Mouse (Mus musculus) limb, embryonic 10.5 days (tissue): ENCODE measurements around the gene Nop16. TPM values are rescaled to one million over a fixed set of nuclear protein-coding genes. Genes with fewer than 3 reads are reported as not detected.
"Not testable (repeated sequence)": the region's sequence is repeated elsewhere in the genome, so short reads cannot be mapped to it uniquely, and the experiment has no call there.

ENCODE experiments used
- DNase-seq: peaks from one replicate; pipeline ENCODE4 v3.0.0-alpha.2; 2017; ENCODE audit warnings: low spot score
- H3K27ac ChIP-seq: fragments of 300-500 bp; sonication (generic); 2 replicates; pipeline ENCODE4 v1.5.1; 2016; ENCODE audit warnings: mild to moderate bottlenecking
- H3K27me3 ChIP-seq: fragments of 300-500 bp; sonication (generic); 2 replicates; pipeline ENCODE4 v1.6.1; 2016; ENCODE audit warnings: low read depth, mild to moderate bottlenecking; ENCODE audit not compliant: poor library complexity, severe bottlenecking
- H3K36me3 ChIP-seq: fragments of 300-500 bp; sonication (generic); 2 replicates; pipeline ENCODE4 v1.6.1; 2016; ENCODE audit warnings: mild to moderate bottlenecking, moderate library complexity
- H3K4me1 ChIP-seq: fragments of 300-500 bp; sonication (generic); 2 replicates; pipeline ENCODE4 v1.6.1; 2016
- H3K4me3 ChIP-seq: fragments of 300-500 bp; sonication (generic); 2 replicates; pipeline ENCODE4 v1.5.1; 2016; ENCODE audit warnings: mild to moderate bottlenecking, moderate library complexity
- H3K9me3 ChIP-seq: fragments of 300-500 bp; sonication (generic); replicated peaks from 2 replicates; pipeline ENCODE4 v1.6.1; 2016; ENCODE audit warnings: mild to moderate bottlenecking
- WGBS: fragments of 180-500 bp; shearing (Covaris S2); methylation state at CpG from one replicate; pipeline ENCODE4 v1.1.7; 2016; 5-methylcytosine and 5-hydroxymethylcytosine counted together
- polyA plus RNA-seq: library from polyadenylated mRNA; unstranded; fragments of >200 nt; fragmentation: Nextera tagmentation; extraction: Ambion mirVana; gene quantifications from 2 replicates; pipeline ENCODE4 v1.2.1, GENCODE M21; 2016

Nop16 gene
- polyA plus RNA-seq: 112 and 143 TPM in 2 replicates

GRCm38 (mm10) chr13:54589996-54590951 lies at the start of gene Nop16, which contains the start of gene Higd2a:
TSS of gene Nop16 (minus strand) at chr13:54590090.
TSS of gene Higd2a (plus strand) at chr13:54590207.
- no peaks in the 10 kb centered on the region for H3K9me3 ChIP-seq
- under 1% methylated on average over 51 of the region's 51 CpGs for WGBS
- H3K27ac ChIP-seq: peak within 1 kb of the TSS; percentile 85
- no peaks in the 10 kb centered on the region for H3K27me3 ChIP-seq
- peaks cover 47% of the 10 kb centered on the region for H3K36me3 ChIP-seq
- peaks cover 11% of the 10 kb centered on the region for H3K4me1 ChIP-seq
- peak; percentile 93 for DNase-seq
- peak within 1 kb of the TSS; percentile 79 for H3K4me3 ChIP-seq

- 96% methylated on average over 3 of the region's 3 CpGs for WGBS
- no peak for DNase-seq
- H3K4me1 ChIP-seq: no peaks in the 10 kb centered on the region
- no peak overlapping the region for H3K4me3 ChIP-seq
- no peaks in the 10 kb centered on the region for H3K9me3 ChIP-seq
- H3K36me3 ChIP-seq: peaks cover 83% of the 10 kb centered on the region
- no peak overlapping the region for H3K27ac ChIP-seq
- H3K27me3 ChIP-seq: no peaks in the 10 kb centered on the region
Observed at GRCm38 (mm10) chr13:54635011-54635410, 45.1 kb upstream of the Nop16 start.

GRCm38 (mm10) chr13:54632731-54633277 lies 42.9 kb upstream of the Nop16 start:
- Histone ChIP-seq H3K4me1 (no peaks in the 10 kb centered on the region), H3K27ac (no peak overlapping the region), H3K9me3 (no peaks in the 10 kb centered on the region), H3K27me3 (no peaks in the 10 kb centered on the region), H3K4me3 (no peak overlapping the region), H3K36me3 (peaks cover 78% of the 10 kb centered on the region)
- no peak for DNase-seq
- 81% methylated on average over 3 of the region's 3 CpGs for WGBS

GRCm38 (mm10) chr13:54629128-54629527 lies 39.2 kb upstream of the Nop16 start:
- DNase-seq: no peak
- Histone ChIP-seq H3K27me3 (no peaks in the 10 kb centered on the region), H3K9me3 (no peaks in the 10 kb centered on the region), H3K27ac (no peak overlapping the region), H3K4me1 (no peaks in the 10 kb centered on the region), H3K36me3 (peaks cover 62% of the 10 kb centered on the region), H3K4me3 (no peak overlapping the region)
- 90% methylated on average over 4 of the region's 4 CpGs for WGBS

- no peaks in the 10 kb centered on the region for H3K27me3 ChIP-seq
- WGBS: 3% methylated on average over 26 of the region's 27 CpGs
- H3K4me1 ChIP-seq: peaks cover 12% of the 10 kb centered on the region
- peaks cover 12% of the 10 kb centered on the region for H3K36me3 ChIP-seq
- H3K9me3 ChIP-seq: no peaks in the 10 kb centered on the region
- no peak for DNase-seq
- H3K4me3 ChIP-seq: peak overlapping the region; percentile 99
- peak overlapping the region; percentile 97 for H3K27ac ChIP-seq
Observed at GRCm38 (mm10) chr13:54621960-54622521, 32.2 kb upstream of the Nop16 start.

GRCm38 (mm10) chr13:54621155-54621932 lies 31.5 kb upstream of the Nop16 start, which contains the start of gene Faf2:
TSS of gene Faf2 (plus strand) at chr13:54621784.
- Histone ChIP-seq H3K4me3 (peak within 1 kb of the TSS; percentile 99), H3K9me3 (no peaks in the 10 kb centered on the region), H3K4me1 (peaks cover 12% of the 10 kb centered on the region), H3K27me3 (no peaks in the 10 kb centered on the region), H3K27ac (peak within 1 kb of the TSS; percentile 97), H3K36me3 (peaks cover 12% of the 10 kb centered on the region)
- WGBS: 11% methylated on average over 44 of the region's 44 CpGs
- DNase-seq: peak; percentile 100

- Histone ChIP-seq H3K4me1 (no peaks in the 10 kb centered on the region; the same call in 1 of the 2 replicates), H3K36me3 (no peaks in the 10 kb centered on the region), H3K4me3 (no peak overlapping the region), H3K27me3 (no peaks in the 10 kb centered on the region), H3K9me3 (no peaks in the 10 kb centered on the region), H3K27ac (no peak overlapping the region)
- WGBS: 72% methylated on average over 6 of the region's 6 CpGs
- no peak for DNase-seq
Observed at GRCm38 (mm10) chr13:54616998-54617397, 27.1 kb upstream of the Nop16 start.

- H3K36me3 ChIP-seq: no peaks in the 10 kb centered on the region
- H3K4me3 ChIP-seq: no peak overlapping the region
- no peaks in the 10 kb centered on the region for H3K9me3 ChIP-seq
- 0 out of 2 replicates have a peak, but pooled peaks cover under 1% of the 10 kb centered on the region for H3K27me3 ChIP-seq
- 87% methylated on average over 8 of the region's 8 CpGs for WGBS
- H3K4me1 ChIP-seq: peaks cover 3% of the 10 kb centered on the region
- H3K27ac ChIP-seq: no peak overlapping the region
- DNase-seq: no peak
Observed at GRCm38 (mm10) chr13:54616307-54616706, 26.4 kb upstream of the Nop16 start.

GRCm38 (mm10) chr13:54613141-54613540 lies 23.3 kb upstream of the Nop16 start:
- DNase-seq, H3K36me3 ChIP-seq, H3K4me3 ChIP-seq, H3K9me3 ChIP-seq, H3K27ac ChIP-seq: not testable (repeated sequence)
- H3K27me3 ChIP-seq: peaks cover 32% of the 10 kb centered on the region
- WGBS: 87% methylated on average over 8 of the region's 8 CpGs
- peaks cover 18% of the 10 kb centered on the region for H3K4me1 ChIP-seq

GRCm38 (mm10) chr13:54610972-54611754 lies 21.3 kb upstream of the Nop16 start, which contains the start of gene Cltb:
TSS of gene Cltb (minus strand) at chr13:54611344.
- DNase-seq: peak; percentile 88
- Histone ChIP-seq H3K27ac (peak within 1 kb of the TSS; percentile 79), H3K4me1 (peaks cover 18% of the 10 kb centered on the region), H3K9me3 (no peaks in the 10 kb centered on the region), H3K27me3 (peaks cover 34% of the 10 kb centered on the region), H3K36me3 (no peaks in the 10 kb centered on the region), H3K4me3 (peak within 1 kb of the TSS; percentile 67)
- WGBS: 1% methylated on average over 66 of the region's 66 CpGs

GRCm38 (mm10) chr13:54610613-54610971 lies 20.7 kb upstream of the Nop16 start:
- Histone ChIP-seq H3K9me3 (no peaks in the 10 kb centered on the region), H3K27me3 (peaks cover 34% of the 10 kb centered on the region), H3K36me3 (no peaks in the 10 kb centered on the region), H3K27ac (peak overlapping the region; percentile 79), H3K4me1 (peaks cover 18% of the 10 kb centered on the region), H3K4me3 (peak overlapping the region; percentile 67)
- no peak for DNase-seq
- WGBS: 9% methylated on average over 13 of the region's 13 CpGs

- Histone ChIP-seq H3K36me3 (no peaks in the 10 kb centered on the region), H3K27me3 (peaks cover 34% of the 10 kb centered on the region), H3K4me1 (peaks cover 21% of the 10 kb centered on the region), H3K4me3 (no peak overlapping the region), H3K9me3 (no peaks in the 10 kb centered on the region), H3K27ac (no peak overlapping the region)
- 21% methylated on average over 1 of the region's 1 CpGs for WGBS
- no peak for DNase-seq
Observed at GRCm38 (mm10) chr13:54609301-54609700, 19.4 kb upstream of the Nop16 start.
